Mouse (Mus musculus) limb, embryonic 10.5 days (tissue): ENCODE measurements at regions not wholly inside any gene's neighbourhood (a gene's known extent, or its start where the extent isn't known, plus 50 kb on each side); places are given as distances from the start of the nearest gene placed in this dataset.

Experiments
- DNase-seq: peaks from one replicate; pipeline ENCODE4 v3.0.0-alpha.2; 2017; ENCODE audit warnings: low spot score
- H3K27ac ChIP-seq: fragments of 300-500 bp; sonication (generic); 2 replicates; pipeline ENCODE4 v1.5.1; 2016; ENCODE audit warnings: mild to moderate bottlenecking
- H3K27me3 ChIP-seq: fragments of 300-500 bp; sonication (generic); 2 replicates; pipeline ENCODE4 v1.6.1; 2016; ENCODE audit warnings: low read depth, mild to moderate bottlenecking; ENCODE audit not compliant: poor library complexity, severe bottlenecking
- H3K36me3 ChIP-seq: fragments of 300-500 bp; sonication (generic); 2 replicates; pipeline ENCODE4 v1.6.1; 2016; ENCODE audit warnings: mild to moderate bottlenecking, moderate library complexity
- H3K4me1 ChIP-seq: fragments of 300-500 bp; sonication (generic); 2 replicates; pipeline ENCODE4 v1.6.1; 2016
- H3K4me3 ChIP-seq: fragments of 300-500 bp; sonication (generic); 2 replicates; pipeline ENCODE4 v1.5.1; 2016; ENCODE audit warnings: mild to moderate bottlenecking, moderate library complexity
- H3K9me3 ChIP-seq: fragments of 300-500 bp; sonication (generic); replicated peaks from 2 replicates; pipeline ENCODE4 v1.6.1; 2016; ENCODE audit warnings: mild to moderate bottlenecking
- WGBS: fragments of 180-500 bp; shearing (Covaris S2); methylation state at CpG from one replicate; pipeline ENCODE4 v1.1.7; 2016; 5-methylcytosine and 5-hydroxymethylcytosine counted together

GRCm38 (mm10) chr17:73027122-73027521 lies 80.7 kb upstream of the Lclat1 start:
- Histone ChIP-seq H3K27me3 (no peaks in the 10 kb centered on the region), H3K4me3 (no peak overlapping the region), H3K4me1 (peaks cover 11% of the 10 kb centered on the region), H3K9me3 (no peaks in the 10 kb centered on the region), H3K27ac (no peak overlapping the region), H3K36me3 (no peaks in the 10 kb centered on the region)
- 96% methylated on average over 5 of the region's 5 CpGs for WGBS
- no peak for DNase-seq

- H3K4me1 ChIP-seq, result peaks cover 16% of the 10 kb centered on the region
- no peak overlapping the region for H3K4me3 ChIP-seq
- H3K27ac ChIP-seq, result no peak overlapping the region
- no peaks in the 10 kb centered on the region for H3K27me3 ChIP-seq
- 60% methylated on average over 5 of the region's 5 CpGs for WGBS
- no peak for DNase-seq
- no peaks in the 10 kb centered on the region for H3K36me3 ChIP-seq
- no peaks in the 10 kb centered on the region for H3K9me3 ChIP-seq
Measured at GRCm38 (mm10) chr17:73031796-73032195, 76.0 kb upstream of the Lclat1 start.

GRCm38 (mm10) chr17:73032326-73032725 lies 75.5 kb upstream of the Lclat1 start:
- Histone ChIP-seq H3K27ac (no peak overlapping the region), H3K4me3 (no peak overlapping the region), H3K36me3 (no peaks in the 10 kb centered on the region), H3K27me3 (no peaks in the 10 kb centered on the region), H3K4me1 (peaks cover 20% of the 10 kb centered on the region), H3K9me3 (no peaks in the 10 kb centered on the region)
- WGBS, result 70% methylated on average over 3 of the region's 3 CpGs
- no peak for DNase-seq

GRCm38 (mm10) chr17:73034420-73034819 lies 73.4 kb upstream of the Lclat1 start:
- Histone ChIP-seq H3K27me3 (no peaks in the 10 kb centered on the region), H3K36me3 (no peaks in the 10 kb centered on the region), H3K4me3 (no peak overlapping the region), H3K4me1 (peaks cover 20% of the 10 kb centered on the region), H3K9me3 (no peaks in the 10 kb centered on the region), H3K27ac (no peak overlapping the region)
- DNase-seq, result no peak
- 88% methylated on average over 3 of the region's 3 CpGs for WGBS

- Histone ChIP-seq H3K4me1 (peaks cover 20% of the 10 kb centered on the region), H3K9me3 (no peaks in the 10 kb centered on the region), H3K4me3 (no peak overlapping the region), H3K36me3 (no peaks in the 10 kb centered on the region), H3K27me3 (no peaks in the 10 kb centered on the region), H3K27ac (0 out of 2 replicates have a peak overlapping the region, but pooled peaks have one; percentile 14)
- WGBS, result 48% methylated on average over 8 of the region's 8 CpGs
- no peak for DNase-seq
Measured at GRCm38 (mm10) chr17:73034981-73035481, 72.8 kb upstream of the Lclat1 start.

- 79% methylated on average over 3 of the region's 3 CpGs for WGBS
- H3K36me3 ChIP-seq, result no peaks in the 10 kb centered on the region
Measured at GRCm38 (mm10) chr17:73036845-73037244, 70.9 kb upstream of the Lclat1 start.

GRCm38 (mm10) chr17:73038586-73038985 lies 69.2 kb upstream of the Lclat1 start:
- Histone ChIP-seq H3K27me3 (no peaks in the 10 kb centered on the region), H3K27ac (no peak overlapping the region), H3K9me3 (no peaks in the 10 kb centered on the region), H3K4me3 (no peak overlapping the region), H3K36me3 (no peaks in the 10 kb centered on the region), H3K4me1 (peaks cover 20% of the 10 kb centered on the region)
- no peak for DNase-seq
- WGBS, result 91% methylated on average over 2 of the region's 2 CpGs

More at GRCm38 (mm10) chr17:73036845-73037244, 70.9 kb upstream of the Lclat1 start:
- DNase-seq, result no peak
- no peaks in the 10 kb centered on the region for H3K27me3 ChIP-seq
- H3K9me3 ChIP-seq, result no peaks in the 10 kb centered on the region
- no peak overlapping the region for H3K4me3 ChIP-seq
- peaks cover 20% of the 10 kb centered on the region for H3K4me1 ChIP-seq
- no peak overlapping the region for H3K27ac ChIP-seq

GRCm38 (mm10) chr17:73044918-73045580 lies 62.7 kb upstream of the Lclat1 start:
- WGBS, result 86% methylated on average over 5 of the region's 5 CpGs
- Histone ChIP-seq H3K9me3 (no peaks in the 10 kb centered on the region), H3K27me3 (no peaks in the 10 kb centered on the region), H3K36me3 (no peaks in the 10 kb centered on the region), H3K27ac (no peak overlapping the region), H3K4me3 (no peak overlapping the region), H3K4me1 (no peaks in the 10 kb centered on the region)
- DNase-seq, result no peak

GRCm38 (mm10) chr17:73046985-73047384 lies 60.8 kb upstream of the Lclat1 start:
- H3K4me3 ChIP-seq, result no peak overlapping the region
- H3K27me3 ChIP-seq, result no peaks in the 10 kb centered on the region
- H3K27ac ChIP-seq, result no peak overlapping the region
- no peaks in the 10 kb centered on the region for H3K4me1 ChIP-seq
- 63% methylated on average over 4 of the region's 4 CpGs for WGBS
- peak; percentile 51 for DNase-seq
- H3K36me3 ChIP-seq, result no peaks in the 10 kb centered on the region
- H3K9me3 ChIP-seq, result no peaks in the 10 kb centered on the region

GRCm38 (mm10) chr17:73048164-73048563 lies 59.6 kb upstream of the Lclat1 start:
- Histone ChIP-seq H3K4me1 (no peaks in the 10 kb centered on the region), H3K36me3 (no peaks in the 10 kb centered on the region), H3K27me3 (no peaks in the 10 kb centered on the region), H3K4me3 (no peak overlapping the region), H3K9me3 (no peaks in the 10 kb centered on the region), H3K27ac (no peak overlapping the region)
- DNase-seq, result no peak
- 69% methylated on average over 2 of the region's 2 CpGs for WGBS

GRCm38 (mm10) chr17:73052956-73053355 lies 54.8 kb upstream of the Lclat1 start:
- WGBS, result 88% methylated on average over 2 of the region's 2 CpGs
- Histone ChIP-seq H3K4me1 (peaks cover 17% of the 10 kb centered on the region; the same call in 1 of the 2 replicates), H3K4me3 (no peak overlapping the region), H3K9me3 (no peaks in the 10 kb centered on the region), H3K27me3 (no peaks in the 10 kb centered on the region), H3K27ac (no peak overlapping the region), H3K36me3 (no peaks in the 10 kb centered on the region)
- DNase-seq, result no peak

GRCm38 (mm10) chr17:73053479-73054215 lies 54.1 kb upstream of the Lclat1 start:
- H3K4me3 ChIP-seq, result no peak overlapping the region
- DNase-seq, result no peak
- peaks cover 17% of the 10 kb centered on the region; the same call in 1 of the 2 replicates for H3K4me1 ChIP-seq
- H3K27me3 ChIP-seq, result no peaks in the 10 kb centered on the region
- WGBS, result 41% methylated on average over 3 of the region's 3 CpGs
- no peaks in the 10 kb centered on the region for H3K9me3 ChIP-seq
- H3K36me3 ChIP-seq, result no peaks in the 10 kb centered on the region
- no peak overlapping the region for H3K27ac ChIP-seq

GRCm38 (mm10) chr17:73054226-73054625 lies 53.6 kb upstream of the Lclat1 start:
- no peaks in the 10 kb centered on the region for H3K9me3 ChIP-seq
- no peak overlapping the region for H3K27ac ChIP-seq
- H3K4me1 ChIP-seq, result peaks cover 17% of the 10 kb centered on the region; the same call in 1 of the 2 replicates
- no peaks in the 10 kb centered on the region for H3K27me3 ChIP-seq
- H3K4me3 ChIP-seq, result no peak overlapping the region
- no peak for DNase-seq
- no peaks in the 10 kb centered on the region for H3K36me3 ChIP-seq
